Mouse (Mus musculus): ENCODE results near the gene 1700029J07Rik.

Gene 1700029J07Rik

GRCm38 (mm10) chr8:45950622-45951021, 24.4 kb downstream of the 1700029J07Rik start:
- no peak for DNase-seq (ENCODE audit: low spot score)

GRCm38 (mm10) chr8:45946283-45946682, 28.8 kb downstream of the 1700029J07Rik start:
- DNase-seq (ENCODE audit: low spot score): no peak

- DNase-seq (ENCODE audit: low spot score): no peak
These were observed 38.1 kb downstream of the 1700029J07Rik start for GRCm38 (mm10) chr8:45936986-45937385.

GRCm38 (mm10) chr8:45934582-45935014, 40.5 kb downstream of the 1700029J07Rik start, which contains the start of gene Ccdc110:
Gene Ccdc110 (plus strand): TSS chr8:45934619.
- DNase-seq (ENCODE audit: low spot score): peak; percentile 96

- DNase-seq (ENCODE audit: low spot score): no peak
These were observed 52.9 kb downstream of the 1700029J07Rik start for GRCm38 (mm10) chr8:45922116-45922515.

- no peak for DNase-seq (ENCODE audit: low spot score)
These were observed 54.7 kb downstream of the 1700029J07Rik start for GRCm38 (mm10) chr8:45920392-45920791.

GRCm38 (mm10) chr8:45918891-45919290, 56.2 kb downstream of the 1700029J07Rik start:
- no peak for DNase-seq (ENCODE audit: low spot score)

- DNase-seq (ENCODE audit: low spot score): no peak
These were observed 57.9 kb downstream of the 1700029J07Rik start for GRCm38 (mm10) chr8:45917040-45917679.

GRCm38 (mm10) chr8:45916496-45916895, 58.6 kb downstream of the 1700029J07Rik start:
- no peak for DNase-seq (ENCODE audit: low spot score)

GRCm38 (mm10) chr8:45913707-45914106, 61.3 kb downstream of the 1700029J07Rik start:
- no peak for DNase-seq (ENCODE audit: low spot score)

GRCm38 (mm10) chr8:45906251-45906619, 68.8 kb downstream of the 1700029J07Rik start:
- no peak for DNase-seq (ENCODE audit: low spot score)

GRCm38 (mm10) chr8:45905591-45906250, 69.3 kb downstream of the 1700029J07Rik start:
- DNase-seq (ENCODE audit: low spot score): no peak

GRCm38 (mm10) chr8:45903659-45904058, 71.4 kb downstream of the 1700029J07Rik start:
- no peak for DNase-seq (ENCODE audit: low spot score)

Measured in ovary, postnatal 10 days (tissue).